Mouse (Mus musculus) fibroblast of lung, adult 2 months (primary cell): Measurements from ENCODE around the gene Gm10972.
"Not testable (repeated sequence)": the region's sequence is repeated elsewhere in the genome, so short reads cannot be mapped to it uniquely, and the experiment has no call there.

ENCODE experiments used
- DNase-seq: peaks from one replicate; pipeline ENCODE4 v3.0.0-alpha.2; 2011; ENCODE audit warnings: low read depth

The Gm10972 gene

GRCm38 (mm10) chr3:94642495-94643162, at the start of gene Gm10972:
Gene Gm10972 (plus strand): TSS chr3:94643112.
- DNase-seq, result not testable (repeated sequence)

GRCm38 (mm10) chr3:94595871-94596287, 47.0 kb upstream of the Gm10972 start:
- DNase-seq, result no peak

- DNase-seq, result no peak
These were observed 45.6 kb upstream of the Gm10972 start for GRCm38 (mm10) chr3:94597224-94597779.

- DNase-seq, result peak; percentile 26
These were observed 41.0 kb upstream of the Gm10972 start for GRCm38 (mm10) chr3:94601959-94602358.

GRCm38 (mm10) chr3:94609621-94610020, 33.3 kb upstream of the Gm10972 start:
- no peak for DNase-seq

GRCm38 (mm10) chr3:94610581-94610980, 32.3 kb upstream of the Gm10972 start:
- peak; percentile 76 for DNase-seq

GRCm38 (mm10) chr3:94611343-94611742, 31.6 kb upstream of the Gm10972 start:
- DNase-seq, result peak; percentile 56

GRCm38 (mm10) chr3:94611834-94612233, 31.1 kb upstream of the Gm10972 start:
- DNase-seq, result peak; percentile 24

- no peak for DNase-seq
These were observed 30.6 kb upstream of the Gm10972 start for GRCm38 (mm10) chr3:94612274-94612673.

GRCm38 (mm10) chr3:94613258-94613878, 29.5 kb upstream of the Gm10972 start:
- no peak for DNase-seq

- no peak for DNase-seq
These were observed 26.2 kb upstream of the Gm10972 start for GRCm38 (mm10) chr3:94616717-94617116.

GRCm38 (mm10) chr3:94621740-94622507, 21.0 kb upstream of the Gm10972 start:
- DNase-seq, result no peak

- DNase-seq, result no peak
These were observed 20.4 kb upstream of the Gm10972 start for GRCm38 (mm10) chr3:94622550-94622949.

- DNase-seq, result no peak
These were observed 18.6 kb upstream of the Gm10972 start for GRCm38 (mm10) chr3:94624281-94624680.

- no peak for DNase-seq
These were observed 14.2 kb upstream of the Gm10972 start for GRCm38 (mm10) chr3:94628712-94629111.

- DNase-seq, result no peak
These were observed 13.0 kb upstream of the Gm10972 start for GRCm38 (mm10) chr3:94629876-94630275.

- peak; percentile 80 for DNase-seq
These were observed 6.1 kb downstream of the Gm10972 start for GRCm38 (mm10) chr3:94648755-94649590.

GRCm38 (mm10) chr3:94650409-94650808, 7.5 kb downstream of the Gm10972 start:
- peak; percentile 30 for DNase-seq

GRCm38 (mm10) chr3:94653967-94654366, 11.1 kb downstream of the Gm10972 start:
- not testable (repeated sequence) for DNase-seq

- not testable (repeated sequence) for DNase-seq
These were observed 15.2 kb downstream of the Gm10972 start for GRCm38 (mm10) chr3:94657852-94658739.

GRCm38 (mm10) chr3:94658740-94659095, 15.8 kb downstream of the Gm10972 start, which contains the start of gene Tuft1:
Gene Tuft1 (minus strand): TSS chr3:94658872.
- not testable (repeated sequence) for DNase-seq
